Mouse (Mus musculus) midbrain, postnatal 0 days (tissue): ENCODE data around the gene Ptcd2. TPM values are rescaled to one million over a fixed set of nuclear protein-coding genes. Genes with fewer than 3 reads are reported as not detected.

Source experiments
- ATAC-seq: fragments of 200-750 bp; cut with Nextera tagmentation; 2 replicates; pipeline ENCODE4 v1.8.0; 2017; ENCODE audit warnings: moderate number of reproducible peaks, mild to moderate bottlenecking, moderate TSS enrichment, moderate library complexity; ENCODE audit not compliant: low FRiP score
- DNase-seq: peaks from one replicate; pipeline ENCODE4 v3.0.0-alpha.2; 2015; ENCODE audit warnings: low spot score
- H3K27ac ChIP-seq: fragments of 300-500 bp; sonication (generic); 2 replicates; pipeline ENCODE4 v1.5.1; 2014; ENCODE audit warnings: low read depth, mild to moderate bottlenecking, low read length, mixed read lengths
- H3K27me3 ChIP-seq: fragments of 300-500 bp; sonication (generic); 2 replicates; pipeline ENCODE4 v1.6.1; 2014; ENCODE audit warnings: low read length, control low read depth, mixed read lengths; ENCODE audit not compliant: insufficient read depth
- H3K36me3 ChIP-seq: fragments of 300-500 bp; sonication (generic); 2 replicates; pipeline ENCODE4 v1.6.1; 2014; ENCODE audit warnings: low read length, control low read depth, mixed read lengths; ENCODE audit not compliant: insufficient read depth
- H3K4me1 ChIP-seq: fragments of 300-500 bp; sonication (generic); 2 replicates; pipeline ENCODE4 v1.6.1; 2014; ENCODE audit warnings: mild to moderate bottlenecking, control low read depth, antibody characterized with exemption, low read length, mixed read lengths; ENCODE audit not compliant: insufficient read depth
- H3K4me2 ChIP-seq: fragments of 300-500 bp; sonication (generic); 2 replicates; pipeline ENCODE4 v1.6.1; 2014; ENCODE audit warnings: low read depth, mild to moderate bottlenecking, low read length, mixed read lengths; ENCODE audit not compliant: poor library complexity, severe bottlenecking
- H3K4me3 ChIP-seq: fragments of 300-500 bp; sonication (generic); 2 replicates; pipeline ENCODE4 v1.5.1; 2014; ENCODE audit warnings: low read depth, mild to moderate bottlenecking, low read length, moderate library complexity
- H3K9ac ChIP-seq: fragments of 300-500 bp; sonication (generic); replicated peaks from 2 replicates; pipeline ENCODE4 v1.6.1; 2014; ENCODE audit warnings: mild to moderate bottlenecking, low read length, moderate library complexity, mixed read lengths; ENCODE audit not compliant: poor library complexity, severe bottlenecking
- H3K9me3 ChIP-seq: fragments of 300-500 bp; sonication (generic); 2 replicates; pipeline ENCODE4 v1.6.1; 2016; ENCODE audit warnings: low read length, control low read depth
- CTCF ChIP-seq: IDR thresholded peaks from 2 replicates; pipeline ENCODE4 v1.5.1; 2016; ENCODE audit warnings: antibody characterized with exemption, mild to moderate bottlenecking
- WGBS: fragments of 180-500 bp; shearing (Covaris S2); extraction: QIAGEN DNeasy Blood & Tissue Kit; methylation state at CpG from one replicate; pipeline ENCODE4 v1.1.7; 2014; 5-methylcytosine and 5-hydroxymethylcytosine counted together
- polyA plus RNA-seq: library from polyadenylated mRNA; unstranded; fragments of >200 nt; fragmentation: Nextera tagmentation; extraction: Ambion mirVana; gene quantifications from 2 replicates; pipeline ENCODE4 v1.2.1, GENCODE M21; 2015
- total RNA-seq: library from RNA; depleted of rRNA; stranded (reverse); fragments of >200 nt; gene quantifications from 2 replicates; pipeline ENCODE4 v1.2.3, GENCODE M21; 2014

Ptcd2 gene
- total and polyA plus RNA-seq, 2 experiments from 2014 or later: 41.8 to 51.5 TPM

DNA sequence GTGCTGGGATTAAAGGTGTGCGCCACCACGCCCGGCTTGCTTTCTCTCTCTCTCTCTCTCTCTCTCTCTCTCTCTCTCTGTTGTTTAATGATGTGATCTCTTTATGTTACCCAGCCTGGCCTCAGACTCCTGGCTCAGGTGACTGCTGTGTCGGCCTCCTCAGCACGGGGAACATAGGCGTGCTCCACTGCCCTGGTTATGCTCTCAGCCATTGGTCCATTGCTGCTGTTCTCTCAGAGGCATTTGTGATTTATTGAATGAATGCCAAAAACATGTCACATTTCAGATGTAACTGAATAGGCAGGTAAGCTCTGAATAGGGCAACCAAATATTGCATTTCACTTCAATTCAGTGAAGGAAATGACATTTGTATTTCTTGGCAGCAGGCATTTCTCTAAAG, 41.4 kb upstream of the Ptcd2 start:
- Histone ChIP-seq H3K27ac (no peak overlapping the region), H3K36me3 (no peaks in the 10 kb centered on the region; the same call in 1 of the 2 replicates), H3K9ac (no peak overlapping the region), H3K4me1 (no peaks in the 10 kb centered on the region), H3K4me3 (no peak overlapping the region), H3K27me3 (no peaks in the 10 kb centered on the region), H3K4me2 (no peak overlapping the region), H3K9me3 (no peaks in the 10 kb centered on the region)
- WGBS: 81% methylated on average over 6 of the region's 6 CpGs
- ATAC-seq: peak; percentile 31; the same call in 1 of the 2 replicates
- DNase-seq: no peak
- no peak for TF ChIP-seq CTCF

DNA sequence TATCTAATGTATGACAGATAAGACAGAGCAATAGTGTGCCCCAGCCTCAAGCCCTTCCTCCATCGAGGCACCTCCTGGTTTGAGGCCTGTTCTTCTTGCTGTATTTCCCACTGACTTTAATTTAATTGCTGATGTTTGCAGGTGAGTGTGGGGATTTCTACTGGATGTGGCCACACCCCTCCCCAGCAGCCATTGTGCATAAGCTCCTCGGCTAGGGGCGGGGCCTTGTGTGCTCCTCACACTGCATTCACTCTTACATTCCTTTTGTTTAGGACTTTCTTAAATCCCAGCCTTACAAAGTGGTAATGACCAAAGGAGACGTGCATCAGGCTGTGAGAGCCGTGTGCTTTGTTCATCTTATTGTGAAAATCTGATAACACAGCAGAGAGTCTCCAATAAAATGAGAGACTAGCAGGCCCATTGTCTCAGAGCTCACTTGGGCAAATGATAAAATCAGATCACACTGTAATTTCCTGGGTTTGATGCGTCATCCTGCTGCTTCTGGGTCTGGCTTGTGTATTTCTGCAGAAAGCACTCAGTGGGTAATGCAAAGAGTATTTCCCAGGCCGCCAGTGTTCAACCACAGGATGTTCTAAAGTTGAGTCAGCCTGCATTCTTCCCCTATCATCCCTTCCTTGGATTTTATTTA, 40.2 kb upstream of the Ptcd2 start:
- no peaks in the 10 kb centered on the region for H3K27me3 ChIP-seq
- no peak for TF ChIP-seq CTCF
- no peak overlapping the region for H3K4me2 ChIP-seq
- H3K9ac ChIP-seq: no peak overlapping the region
- H3K27ac ChIP-seq: no peak overlapping the region
- ATAC-seq (no peak), DNase-seq (no peak)
- H3K4me3 ChIP-seq: no peak overlapping the region
- WGBS: 52% methylated on average over 7 of the region's 7 CpGs
- H3K4me1 ChIP-seq: no peaks in the 10 kb centered on the region
- H3K9me3 ChIP-seq: no peaks in the 10 kb centered on the region
- H3K36me3 ChIP-seq: no peaks in the 10 kb centered on the region; the same call in 1 of the 2 replicates

DNA sequence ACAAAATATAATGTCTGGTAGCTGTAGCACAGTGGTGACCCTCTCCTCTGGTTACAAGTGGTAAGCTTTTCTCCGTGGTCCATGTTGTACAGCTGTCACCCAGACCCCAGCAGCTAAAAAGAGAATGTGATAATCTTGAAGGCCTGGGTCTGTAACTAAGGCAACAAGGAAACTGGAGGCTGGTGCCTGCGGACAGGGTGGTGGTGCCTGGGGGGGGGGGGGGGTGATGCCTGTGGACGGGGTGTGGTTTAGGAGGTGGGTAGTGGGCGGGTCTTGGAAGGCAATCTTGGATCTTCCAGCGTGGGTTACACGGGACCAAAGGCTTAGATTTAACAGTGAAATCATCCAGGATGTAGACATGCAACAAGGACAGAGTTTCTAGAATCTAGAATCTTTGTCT, 37.9 kb upstream of the Ptcd2 start:
- no peak overlapping the region for H3K9ac ChIP-seq
- no peak overlapping the region for H3K27ac ChIP-seq
- no peak for DNase-seq
- no peak overlapping the region for H3K4me3 ChIP-seq
- H3K27me3 ChIP-seq: no peaks in the 10 kb centered on the region
- H3K9me3 ChIP-seq: no peaks in the 10 kb centered on the region
- WGBS: 38% methylated on average over 5 of the region's 6 CpGs
- no peak for ATAC-seq
- no peak for TF ChIP-seq CTCF
- H3K36me3 ChIP-seq: no peaks in the 10 kb centered on the region; the same call in 1 of the 2 replicates
- no peak overlapping the region for H3K4me2 ChIP-seq
- H3K4me1 ChIP-seq: no peaks in the 10 kb centered on the region

DNA sequence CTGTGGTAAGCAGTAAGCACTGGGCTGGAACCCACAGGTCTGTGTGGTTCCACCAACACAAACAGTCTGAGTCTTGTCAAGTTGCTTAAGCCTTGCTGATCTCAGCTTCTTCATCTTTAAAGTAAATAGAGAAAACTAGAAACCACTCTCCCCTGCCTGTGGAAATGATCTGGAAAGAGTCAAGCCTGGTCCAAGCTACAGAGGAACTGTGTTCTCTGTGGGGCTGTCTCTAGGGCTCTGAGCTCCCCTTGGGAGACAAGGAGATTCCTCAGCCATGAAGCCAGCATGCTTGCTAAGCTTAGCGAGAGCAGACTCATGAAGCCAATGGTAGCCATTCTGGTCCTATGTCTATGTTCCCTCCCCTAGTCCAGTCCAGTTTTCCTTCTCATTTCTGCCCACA, 33.7 kb upstream of the Ptcd2 start:
- Histone ChIP-seq H3K27me3 (no peaks in the 10 kb centered on the region), H3K4me2 (no peak overlapping the region), H3K36me3 (no peaks in the 10 kb centered on the region; the same call in 1 of the 2 replicates), H3K27ac (no peak overlapping the region), H3K4me1 (no peaks in the 10 kb centered on the region), H3K9ac (no peak overlapping the region), H3K4me3 (no peak overlapping the region), H3K9me3 (no peaks in the 10 kb centered on the region)
- DNase-seq (no peak), ATAC-seq (no peak)
- 68% methylated on average over 1 of the region's 1 CpGs for WGBS
- no peak for TF ChIP-seq CTCF

DNA sequence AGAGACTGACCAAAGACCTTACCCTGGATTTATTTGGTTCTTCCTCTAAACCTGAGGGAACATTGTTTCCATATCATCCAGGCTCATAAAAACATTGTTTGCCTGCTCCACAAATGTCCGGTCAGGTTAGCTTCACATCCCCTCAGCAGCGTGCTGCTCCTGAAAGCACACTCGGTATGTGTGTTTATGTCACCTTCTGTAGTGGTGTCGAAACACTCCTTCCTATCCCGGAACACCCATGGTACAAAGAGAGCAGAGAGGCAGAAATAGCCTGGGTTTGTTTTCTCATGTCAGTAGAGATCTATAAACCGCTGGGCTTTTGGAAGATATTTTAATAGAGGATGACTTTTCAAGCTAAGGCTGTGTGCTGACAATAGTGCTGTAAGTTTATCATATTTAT, 32.5 kb upstream of the Ptcd2 start:
- no peaks in the 10 kb centered on the region for H3K9me3 ChIP-seq
- no peak for TF ChIP-seq CTCF
- H3K9ac ChIP-seq: no peak overlapping the region
- H3K27ac ChIP-seq: no peak overlapping the region
- H3K36me3 ChIP-seq: no peaks in the 10 kb centered on the region; the same call in 1 of the 2 replicates
- WGBS: 89% methylated on average over 6 of the region's 6 CpGs
- DNase-seq (no peak), ATAC-seq (no peak)
- H3K4me2 ChIP-seq: no peak overlapping the region
- H3K4me3 ChIP-seq: no peak overlapping the region
- no peaks in the 10 kb centered on the region for H3K27me3 ChIP-seq
- no peaks in the 10 kb centered on the region for H3K4me1 ChIP-seq

DNA sequence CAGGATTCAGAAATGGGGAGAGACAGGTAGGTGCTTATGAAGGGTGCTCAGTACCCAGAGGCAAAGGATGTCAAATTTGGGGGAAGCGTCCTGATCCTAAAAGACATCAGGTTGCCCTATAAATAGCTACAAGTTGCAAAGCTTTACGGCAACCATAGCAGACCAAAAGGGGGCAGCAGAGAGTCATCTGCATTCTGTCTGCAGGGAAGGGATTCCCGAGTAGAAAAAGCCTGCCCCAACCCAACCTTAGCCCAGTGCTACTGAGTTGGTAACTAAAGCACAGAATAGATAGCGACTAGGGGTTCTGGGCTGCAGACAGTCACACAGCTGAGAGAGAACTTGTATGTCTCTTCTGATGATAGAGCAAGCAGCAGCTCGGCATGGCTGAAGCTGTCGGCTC, 31.0 kb upstream of the Ptcd2 start:
- Histone ChIP-seq H3K27ac (no peak overlapping the region), H3K4me2 (no peak overlapping the region), H3K36me3 (no peaks in the 10 kb centered on the region), H3K27me3 (no peaks in the 10 kb centered on the region), H3K9ac (no peak overlapping the region), H3K4me3 (no peak overlapping the region), H3K9me3 (no peaks in the 10 kb centered on the region), H3K4me1 (no peaks in the 10 kb centered on the region)
- DNase-seq (peak; percentile 90), ATAC-seq (peak; percentile 31; the same call in 1 of the 2 replicates)
- WGBS: 29% methylated on average over 6 of the region's 6 CpGs
- peak; percentile 95 for TF ChIP-seq CTCF
